Mouse (Mus musculus): ENCODE results near the gene Slc35g3. TPM values are rescaled to one million over a fixed set of nuclear protein-coding genes. Genes with fewer than 3 reads are reported as not detected.
A peak's percentile ranks its signal among the peaks of the same experiment; 100 is the strongest.

Slc35g3 gene
- total RNA-seq, 2 experiments from 2014 or later, result not detected

- no peak for ATAC-seq (replicated peaks; ENCODE audit: low FRiP score, poor library complexity, severe bottlenecking)
Measured at GRCm38 (mm10) chr11:69789431-69789830, 27.7 kb upstream of the Slc35g3 start.

- ATAC-seq (replicated peaks; ENCODE audit: low FRiP score, poor library complexity, severe bottlenecking), result no peak
Measured at GRCm38 (mm10) chr11:69787306-69787705, 25.5 kb upstream of the Slc35g3 start.

- ATAC-seq (replicated peaks; ENCODE audit: low FRiP score, poor library complexity, severe bottlenecking), result peak; percentile 83
Measured at GRCm38 (mm10) chr11:69784793-69785272, 23.1 kb upstream of the Slc35g3 start.

- ATAC-seq (replicated peaks; ENCODE audit: low FRiP score, poor library complexity, severe bottlenecking), result no peak
Measured at GRCm38 (mm10) chr11:69781828-69782227, 20.1 kb upstream of the Slc35g3 start.

GRCm38 (mm10) chr11:69778985-69779384, 17.2 kb upstream of the Slc35g3 start:
- no peak for ATAC-seq (replicated peaks; ENCODE audit: low FRiP score, poor library complexity, severe bottlenecking)

GRCm38 (mm10) chr11:69778258-69778982, 16.7 kb upstream of the Slc35g3 start:
- no peak for ATAC-seq (replicated peaks; ENCODE audit: low FRiP score, poor library complexity, severe bottlenecking)

- no peak for ATAC-seq (replicated peaks; ENCODE audit: low FRiP score, poor library complexity, severe bottlenecking)
Measured at GRCm38 (mm10) chr11:69777504-69778257, 15.9 kb upstream of the Slc35g3 start.

GRCm38 (mm10) chr11:69776488-69776887, 14.7 kb upstream of the Slc35g3 start:
- no peak for ATAC-seq (replicated peaks; ENCODE audit: low FRiP score, poor library complexity, severe bottlenecking)

- no peak for ATAC-seq (replicated peaks; ENCODE audit: low FRiP score, poor library complexity, severe bottlenecking)
Measured at GRCm38 (mm10) chr11:69775716-69776115, 13.9 kb upstream of the Slc35g3 start.

GRCm38 (mm10) chr11:69774961-69775360, 13.2 kb upstream of the Slc35g3 start:
- no peak for ATAC-seq (replicated peaks; ENCODE audit: low FRiP score, poor library complexity, severe bottlenecking)

- no peak for ATAC-seq (replicated peaks; ENCODE audit: low FRiP score, poor library complexity, severe bottlenecking)
Measured at GRCm38 (mm10) chr11:69767625-69767909, 5.8 kb upstream of the Slc35g3 start.

GRCm38 (mm10) chr11:69766872-69767624, 5.3 kb upstream of the Slc35g3 start:
- 0 out of 2 replicates have a peak, but pooled peaks have one; percentile 28 for ATAC-seq (replicated peaks; ENCODE audit: low FRiP score, poor library complexity, severe bottlenecking)

GRCm38 (mm10) chr11:69766126-69766609, 4.4 kb upstream of the Slc35g3 start:
- ATAC-seq (replicated peaks; ENCODE audit: low FRiP score, poor library complexity, severe bottlenecking), result peak; percentile 26; the same call in 1 of the 2 replicates

GRCm38 (mm10) chr11:69765221-69766125, 3.7 kb upstream of the Slc35g3 start, which contains the start of gene Zbtb4:
TSS of gene Zbtb4 (plus strand) at chr11:69765912.
- no peak for ATAC-seq (replicated peaks; ENCODE audit: low FRiP score, poor library complexity, severe bottlenecking)

- no peak for ATAC-seq (replicated peaks; ENCODE audit: low FRiP score, poor library complexity, severe bottlenecking)
Measured at GRCm38 (mm10) chr11:69763551-69763950, 1.8 kb upstream of the Slc35g3 start.

GRCm38 (mm10) chr11:69760901-69761200, 917 bp downstream of the Slc35g3 start:
- no peak for ATAC-seq (replicated peaks; ENCODE audit: low FRiP score, poor library complexity, severe bottlenecking)

- ATAC-seq (replicated peaks; ENCODE audit: low FRiP score, poor library complexity, severe bottlenecking), result no peak
Measured at GRCm38 (mm10) chr11:69760160-69760900, 1.4 kb downstream of the Slc35g3 start.

GRCm38 (mm10) chr11:69758971-69759721, 2.6 kb downstream of the Slc35g3 start:
- peak; percentile 77 for ATAC-seq (replicated peaks; ENCODE audit: low FRiP score, poor library complexity, severe bottlenecking)

Measured in erythroblast, adult 5-6 weeks (primary cell).